Mouse (Mus musculus) heart, postnatal 36 days (tissue): ENCODE measurements around the gene Hs3st4. TPM values are rescaled to one million over a fixed set of nuclear protein-coding genes. Genes with fewer than 3 reads are reported as not detected.
A peak's percentile ranks its signal among the peaks of the same experiment; 100 is the strongest.

ENCODE experiments used
- DNase-seq, 2 experiments: peaks; one replicate each; pipeline ENCODE4 v3.0.0; 2021 to 2022
- intact Hi-C: fragments of 180-260 bp; cut with DNase I; formaldehyde crosslinking; loops from one replicate; pipeline ENCODE4 v1.15.1; 2025
- total RNA-seq, 2 experiments: library from RNA; stranded (reverse); gene quantifications; 2 replicates each; pipeline ENCODE4 v1.2.3; 2021

Gene Hs3st4
- not detected for total RNA-seq

- intact Hi-C loops, result no loop called here
- peak in 1 of 2 experiments; percentile 2 for DNase-seq
Observed at GRCm38 (mm10) chr7:123982461-123983038, at the start of gene Hs3st4. TSS of gene Hs3st4 (plus strand) at chr7:123982869.

GRCm38 (mm10) chr7:123946836-123947235 is 35.8 kb upstream of the Hs3st4 start:
- no peak for DNase-seq

GRCm38 (mm10) chr7:123963021-123963420 is 19.6 kb upstream of the Hs3st4 start:
- DNase-seq, result no peak
- intact Hi-C loops, result loop anchor here (10.0 kb wide), 1 partner anchor 1432 kb away; no protein-coding TSS in a partner anchor

More at GRCm38 (mm10) chr7:123946836-123947235, 35.8 kb upstream of the Hs3st4 start:
- intact Hi-C loops, result no loop called here

- DNase-seq, result no peak
Observed at GRCm38 (mm10) chr7:123964559-123965142, 18.0 kb upstream of the Hs3st4 start.

GRCm38 (mm10) chr7:123965515-123965914 is 17.2 kb upstream of the Hs3st4 start:
- DNase-seq, result no peak
- intact Hi-C loops, result loop anchor here (10.0 kb wide), 1 partner anchor 1429 kb away; no protein-coding TSS in a partner anchor

More at GRCm38 (mm10) chr7:123964559-123965142, 18.0 kb upstream of the Hs3st4 start:
- intact Hi-C loops, result loop anchor here (10.0 kb wide), 1 partner anchor 1430 kb away; no protein-coding TSS in a partner anchor

GRCm38 (mm10) chr7:123975441-123975840 is 7.2 kb upstream of the Hs3st4 start:
- intact Hi-C loops, result no loop called here
- no peak for DNase-seq

GRCm38 (mm10) chr7:123981435-123981834 is 1.2 kb upstream of the Hs3st4 start:
- DNase-seq, result no peak
- intact Hi-C loops, result no loop called here

GRCm38 (mm10) chr7:123982010-123982409 is 659 bp upstream of the Hs3st4 start:
- intact Hi-C loops, result no loop called here
- no peak for DNase-seq

GRCm38 (mm10) chr7:123983177-123984046 is 743 bp downstream of the Hs3st4 start:
- intact Hi-C loops, result no loop called here
- no peak for DNase-seq

GRCm38 (mm10) chr7:123992121-123992520 is 9.5 kb downstream of the Hs3st4 start:
- no peak for DNase-seq
- intact Hi-C loops, result no loop called here

GRCm38 (mm10) chr7:123997266-123997665 is 14.6 kb downstream of the Hs3st4 start:
- no peak for DNase-seq
- intact Hi-C loops, result no loop called here

GRCm38 (mm10) chr7:123998601-123999000 is 15.9 kb downstream of the Hs3st4 start:
- no peak for DNase-seq
- intact Hi-C loops, result no loop called here

GRCm38 (mm10) chr7:124026908-124027307 is 44.2 kb downstream of the Hs3st4 start:
- no peak for DNase-seq

GRCm38 (mm10) chr7:124032236-124032635 is 49.6 kb downstream of the Hs3st4 start:
- intact Hi-C loops, result no loop called here
- DNase-seq, result no peak

More at GRCm38 (mm10) chr7:124026908-124027307, 44.2 kb downstream of the Hs3st4 start:
- intact Hi-C loops, result no loop called here

- intact Hi-C loops, result no loop called here
- no peak for DNase-seq
Observed at GRCm38 (mm10) chr7:124033332-124033731, 50.7 kb downstream of the Hs3st4 start.

GRCm38 (mm10) chr7:124037281-124037700 is 54.6 kb downstream of the Hs3st4 start:
- no peak for DNase-seq
- intact Hi-C loops, result no loop called here

GRCm38 (mm10) chr7:124039142-124039541 is 56.5 kb downstream of the Hs3st4 start:
- DNase-seq, result no peak
- intact Hi-C loops, result no loop called here

GRCm38 (mm10) chr7:124047382-124047781 is 64.7 kb downstream of the Hs3st4 start:
- DNase-seq, result no peak
- intact Hi-C loops, result no loop called here

- DNase-seq, result no peak
- intact Hi-C loops, result no loop called here
Observed at GRCm38 (mm10) chr7:124048971-124049370, 66.3 kb downstream of the Hs3st4 start.

- no peak for DNase-seq
- intact Hi-C loops, result no loop called here
Observed at GRCm38 (mm10) chr7:124050421-124050820, 67.8 kb downstream of the Hs3st4 start.

GRCm38 (mm10) chr7:124083741-124084140 is 101.1 kb downstream of the Hs3st4 start:
- no peak for DNase-seq
- intact Hi-C loops, result no loop called here
